Mouse (Mus musculus) myocyte (in vitro differentiated cells): ENCODE measurements at regions not wholly inside any gene's neighbourhood (a gene's known extent, or its start where the extent isn't known, plus 50 kb on each side); places are given as distances from the start of the nearest gene placed in this dataset.

Experiments used
- H3K27me3 ChIP-seq: one replicate; pipeline ENCODE4 v1.6.1; 2011; ENCODE audit not compliant: control insufficient read depth, insufficient read depth, insufficient read length
- H3K36me3 ChIP-seq: one replicate; pipeline ENCODE4 v1.6.1; 2011; ENCODE audit not compliant: control insufficient read depth, insufficient read depth
- H3K4me2 ChIP-seq: one replicate; pipeline ENCODE4 v1.6.1; 2011; ENCODE audit warnings: low read depth, control low read depth
- H3K4me3 ChIP-seq: one replicate; pipeline ENCODE4 v1.5.1; 2011; ENCODE audit warnings: mild to moderate bottlenecking, control low read depth, moderate library complexity
- H3K79me2 ChIP-seq: one replicate; pipeline ENCODE4 v1.6.1; 2011; ENCODE audit not compliant: control insufficient read depth, insufficient read depth
- H3ac ChIP-seq: one replicate; pipeline ENCODE4 v1.6.1; 2011; ENCODE audit not compliant: control insufficient read depth, insufficient read length
- CEBPB ChIP-seq: IDR thresholded peaks from 2 replicates; pipeline ENCODE4 v1.6.1; 2011; ENCODE audit warnings: mild to moderate bottlenecking, moderate library complexity; ENCODE audit not compliant: poor library complexity, insufficient read depth, severe bottlenecking
- E2F4 ChIP-seq: IDR thresholded peaks from one replicate; pipeline ENCODE4 v1.6.1; 2011; ENCODE audit warnings: mild to moderate bottlenecking, control low read depth, moderate library complexity; ENCODE audit not compliant: insufficient read depth
- MAX ChIP-seq: IDR thresholded peaks from one replicate; pipeline ENCODE4 v1.6.1; 2011; ENCODE audit warnings: low read depth, mild to moderate bottlenecking, control low read depth
- MYOD1 ChIP-seq, 3 experiments: IDR thresholded peaks; one replicate each; pipeline ENCODE4 v1.6.1; 2011; ENCODE audit warnings: control low read depth in 2 of 3, low read depth in 2 of 3, mild to moderate bottlenecking in 2 of 3, moderate library complexity in 1 of 3; ENCODE audit not compliant: insufficient read length in 2 of 3, control insufficient read depth in 1 of 3
- MYOG ChIP-seq, 3 experiments: IDR thresholded peaks; one replicate each; pipeline ENCODE4 v1.6.1; 2011; ENCODE audit warnings: control low read depth in 2 of 3, low read depth in 2 of 3, mild to moderate bottlenecking in 2 of 3; ENCODE audit not compliant: insufficient read length in 2 of 3, control insufficient read depth in 1 of 3, insufficient read depth in 1 of 3
- POLR2A ChIP-seq: IDR thresholded peaks from one replicate; pipeline ENCODE4 v1.6.1; 2011; ENCODE audit warnings: low read depth, mild to moderate bottlenecking, control low read depth, moderate library complexity; ENCODE audit not compliant: insufficient read length
- POLR2AphosphoS2 ChIP-seq: IDR thresholded peaks from one replicate; pipeline ENCODE4 v1.6.1; 2011; ENCODE audit warnings: low read depth, control low read depth; ENCODE audit not compliant: insufficient read length
- REST ChIP-seq: IDR thresholded peaks from one replicate; pipeline ENCODE4 v1.6.1; 2011; ENCODE audit warnings: mild to moderate bottlenecking, control low read depth, moderate library complexity; ENCODE audit not compliant: insufficient read depth, insufficient read length
- SRF ChIP-seq: IDR thresholded peaks from one replicate; pipeline ENCODE4 v1.6.1; 2011; ENCODE audit warnings: low read depth; ENCODE audit not compliant: control insufficient read depth, insufficient read length
- TCF12 ChIP-seq: IDR thresholded peaks from one replicate; pipeline ENCODE4 v1.6.1; 2011; ENCODE audit warnings: mild to moderate bottlenecking, control low read depth; ENCODE audit not compliant: poor library complexity, insufficient read depth, severe bottlenecking
- TCF3 ChIP-seq: IDR thresholded peaks from one replicate; pipeline ENCODE4 v1.6.1; 2011; ENCODE audit warnings: low read depth, control low read depth; ENCODE audit not compliant: insufficient read length
- USF1 ChIP-seq: IDR thresholded peaks from one replicate; pipeline ENCODE4 v1.6.1; 2011; ENCODE audit warnings: low read depth, mild to moderate bottlenecking, control low read depth, moderate library complexity

- Histone ChIP-seq H3K27me3 (no peaks in the 10 kb centered on the region), H3K4me2 (no peak overlapping the region), H3K36me3 (no peaks in the 10 kb centered on the region), H3K4me3 (no peak overlapping the region), H3ac (no peak overlapping the region), H3K79me2 (no peaks in the 10 kb centered on the region)
- TF ChIP-seq MYOG (IDR thresholded peaks at IDR 0.05; ENCODE audit: control insufficient read depth in 1 of 3, insufficient read depth in 1 of 3, insufficient read length in 2 of 3, low read depth in 2 of 3), result no peak
- no peak for TF ChIP-seq SRF
- TF ChIP-seq TCF12, result no peak
- no peak for TF ChIP-seq TCF3
- TF ChIP-seq REST, result no peak
- no peak for TF ChIP-seq MYOD1 (IDR thresholded peaks at IDR 0.05; ENCODE audit: control insufficient read depth in 1 of 3, insufficient read length in 2 of 3, low read depth in 2 of 3)
- no peak for TF ChIP-seq POLR2A
- TF ChIP-seq E2F4, result no peak
- TF ChIP-seq POLR2AphosphoS2, result no peak
- no peak for TF ChIP-seq MAX
- TF ChIP-seq USF1, result no peak
- no peak for TF ChIP-seq CEBPB
Measured at GRCm38 (mm10) chr16:24053403-24053802, 64.8 kb upstream of the Bcl6 start.

DNA sequence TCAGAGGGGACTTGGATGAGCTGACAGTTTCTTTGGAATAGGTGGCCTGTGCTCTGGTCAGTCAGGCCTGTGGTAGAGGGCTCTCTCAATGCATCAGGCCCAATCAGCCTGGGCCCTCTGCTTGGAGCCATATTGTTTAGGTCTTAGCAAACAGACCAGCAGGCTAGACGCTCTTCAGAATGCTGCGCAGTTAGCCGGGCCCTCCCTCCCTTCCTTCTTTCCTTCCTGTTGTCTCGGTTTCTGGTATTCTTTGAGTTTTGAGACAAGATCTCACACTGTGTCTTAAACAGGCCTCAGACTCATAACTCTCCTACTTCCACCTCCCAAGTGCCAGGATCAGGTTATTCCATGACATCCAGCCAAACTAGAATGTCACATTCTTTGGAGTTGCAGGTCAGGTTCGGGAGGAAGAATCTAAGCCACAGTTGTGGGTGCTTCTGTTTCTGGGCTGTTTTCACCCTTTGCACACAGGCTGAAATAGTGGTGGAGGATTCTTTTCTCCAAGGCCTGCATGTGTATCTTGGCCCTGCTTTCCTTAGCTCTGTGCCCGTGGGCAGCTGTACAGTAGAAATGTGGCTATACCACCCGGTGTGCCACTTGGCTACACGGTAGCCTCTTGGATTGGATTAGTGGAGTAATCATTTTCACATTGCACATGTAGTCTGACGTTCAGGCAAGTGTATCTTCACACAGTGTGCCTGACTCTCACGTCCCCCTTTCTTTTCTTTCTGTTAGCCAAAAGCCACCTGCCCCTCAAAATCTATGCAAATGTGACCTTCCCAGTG, 62.4 kb upstream of the Bcl6 start:
- no peak overlapping the region for H3K4me3 ChIP-seq
- no peak overlapping the region for H3ac ChIP-seq
- H3K36me3 ChIP-seq, result no peaks in the 10 kb centered on the region
- no peaks in the 10 kb centered on the region for H3K79me2 ChIP-seq
- TF ChIP-seq SRF, result no peak
- TF ChIP-seq POLR2A, result no peak
- TF ChIP-seq CEBPB, result no peak
- no peak for TF ChIP-seq POLR2AphosphoS2
- TF ChIP-seq REST, result no peak
- TF ChIP-seq MAX, result no peak
- H3K4me2 ChIP-seq, result no peak overlapping the region
- H3K27me3 ChIP-seq, result no peaks in the 10 kb centered on the region

DNA sequence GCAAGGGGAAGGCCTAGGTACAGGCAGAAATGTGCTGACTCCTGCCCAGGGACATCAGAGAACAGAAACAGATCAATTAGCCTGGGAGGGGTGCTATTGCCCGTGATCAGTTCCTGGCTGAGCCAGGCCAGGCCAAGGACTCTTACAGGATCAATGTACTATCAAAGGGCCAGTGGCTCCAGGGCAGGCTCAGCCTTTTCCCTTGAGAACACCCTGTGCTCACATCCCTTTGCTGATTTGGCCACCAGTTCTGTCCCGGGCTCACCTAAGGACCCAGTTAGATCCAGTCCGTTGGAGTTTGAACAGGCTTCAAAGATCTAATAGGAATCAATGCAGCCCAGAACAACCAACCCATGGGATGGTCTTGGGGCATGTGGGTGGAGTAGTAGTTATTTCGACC, 55.1 kb upstream of the Bcl6 start:
- Histone ChIP-seq H3ac (no peak overlapping the region), H3K4me3 (no peak overlapping the region), H3K27me3 (no peaks in the 10 kb centered on the region), H3K36me3 (no peaks in the 10 kb centered on the region), H3K79me2 (no peaks in the 10 kb centered on the region), H3K4me2 (no peak overlapping the region)
- TF ChIP-seq TCF3 (no peak), MYOG (IDR thresholded peaks at IDR 0.05; ENCODE audit: control insufficient read depth in 1 of 3, insufficient read depth in 1 of 3, insufficient read length in 2 of 3, low read depth in 2 of 3) (no peak), CEBPB (no peak), MYOD1 (IDR thresholded peaks at IDR 0.05; ENCODE audit: control insufficient read depth in 1 of 3, insufficient read length in 2 of 3, low read depth in 2 of 3) (no peak), POLR2AphosphoS2 (no peak), REST (no peak), TCF12 (no peak), SRF (no peak), E2F4 (no peak), POLR2A (no peak), USF1 (no peak), MAX (no peak)

DNA sequence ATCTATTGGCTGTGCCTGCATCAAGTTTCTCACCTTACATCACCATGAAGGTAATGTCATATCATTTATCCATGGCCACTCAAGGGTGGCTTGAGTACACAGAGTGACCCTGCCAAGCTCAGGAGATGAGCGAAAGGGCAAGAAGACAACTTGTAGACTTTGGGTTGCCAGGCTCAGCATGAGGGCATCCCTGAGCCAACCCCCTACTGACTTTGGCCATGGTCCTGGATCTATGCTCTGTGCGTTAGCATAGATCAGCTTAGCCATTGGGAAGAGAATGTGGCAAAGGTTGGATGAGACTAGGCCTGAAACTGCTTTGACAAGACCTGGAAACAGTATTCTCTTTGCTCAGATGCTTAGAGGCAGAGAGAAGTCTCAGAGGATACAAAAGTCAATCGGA, 54.3 kb upstream of the Bcl6 start:
- Histone ChIP-seq H3ac (no peak overlapping the region), H3K79me2 (no peaks in the 10 kb centered on the region), H3K4me2 (no peak overlapping the region), H3K4me3 (no peak overlapping the region), H3K36me3 (no peaks in the 10 kb centered on the region), H3K27me3 (no peaks in the 10 kb centered on the region)
- TF ChIP-seq TCF3 (no peak), SRF (no peak), USF1 (no peak), TCF12 (no peak), MYOD1 (IDR thresholded peaks at IDR 0.05; ENCODE audit: control insufficient read depth in 1 of 3, insufficient read length in 2 of 3, low read depth in 2 of 3) (no peak), E2F4 (no peak), POLR2A (no peak), REST (no peak), MYOG (IDR thresholded peaks at IDR 0.05; ENCODE audit: control insufficient read depth in 1 of 3, insufficient read depth in 1 of 3, insufficient read length in 2 of 3, low read depth in 2 of 3) (no peak), POLR2AphosphoS2 (no peak), MAX (no peak), CEBPB (no peak)
